Mouse (Mus musculus): ENCODE results near the gene Heatr1. TPM values are rescaled to one million over a fixed set of nuclear protein-coding genes. Genes with fewer than 3 reads are reported as not detected.
A peak's percentile ranks its signal among the peaks of the same experiment; 100 is the strongest.
"Not testable (repeated sequence)": the region's sequence is repeated elsewhere in the genome, so short reads cannot be mapped to it uniquely, and the experiment has no call there.

The Heatr1 gene
- polyA plus RNA-seq, 1 experiment, result 33.2 TPM

DNA sequence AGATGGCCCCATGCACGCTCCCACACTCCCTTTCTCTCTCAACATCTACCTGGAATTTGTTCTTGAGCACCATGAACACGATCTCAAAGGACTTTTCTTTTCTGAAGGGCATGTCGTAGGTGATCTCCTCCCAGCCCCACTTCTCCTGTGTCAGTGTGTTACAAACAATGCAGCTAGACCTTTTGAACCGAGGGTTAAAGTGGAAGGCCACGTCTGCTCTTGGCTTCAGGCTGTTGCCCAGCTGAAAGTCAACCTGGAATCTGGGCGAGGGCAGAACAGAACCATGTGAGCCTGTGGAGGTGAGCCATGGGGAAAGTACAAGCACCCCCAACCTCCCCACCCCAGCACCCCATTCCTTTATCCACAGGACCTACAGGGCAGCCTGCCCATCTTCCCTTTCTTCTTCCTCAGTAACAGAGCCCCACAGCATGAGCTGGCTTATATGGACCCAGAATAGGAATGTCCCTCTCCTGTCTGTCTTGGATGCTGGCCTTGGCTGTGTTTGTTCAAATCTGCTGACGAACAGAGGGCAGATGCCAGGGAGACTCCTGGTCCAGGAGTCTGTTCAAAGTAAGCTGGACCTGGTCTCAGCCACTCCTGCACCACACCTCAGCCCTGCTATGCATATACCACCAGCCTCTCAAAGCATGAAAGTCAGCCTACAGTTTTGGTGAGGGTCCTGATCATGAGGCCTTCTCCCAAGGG, 60.0 kb downstream of the Heatr1 start:
- no peak for TF ChIP-seq CTCF (IDR thresholded peaks at IDR 0.05; ENCODE audit: borderline replicate concordance, extremely low read depth, insufficient read depth, insufficient read length)
- TF ChIP-seq POLR2A (IDR thresholded peaks at IDR 0.05; ENCODE audit: borderline replicate concordance, extremely low read depth, insufficient read depth, insufficient read length, poor library complexity, severe bottlenecking), result no peak
- no peak for DNase-seq (ENCODE audit: low read depth)

DNA sequence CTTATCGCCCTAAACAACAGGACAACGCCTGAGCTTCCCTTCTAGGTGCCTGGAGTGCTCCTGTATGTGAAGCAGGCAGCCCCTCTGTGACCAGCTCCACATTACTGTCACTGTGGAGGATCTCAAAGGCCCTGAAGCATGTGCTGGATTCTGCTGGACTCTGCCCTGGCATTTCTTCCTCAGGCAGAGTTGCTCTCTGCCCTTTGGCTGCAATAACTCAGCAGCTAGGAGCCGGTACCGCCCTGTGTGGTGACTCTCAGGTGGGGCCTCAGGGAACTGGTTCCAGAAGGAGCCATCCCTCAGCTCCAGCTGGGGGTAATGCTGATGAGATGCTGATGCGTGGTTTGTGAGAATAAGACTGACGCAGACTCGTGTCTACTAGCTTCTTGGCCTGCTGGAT, 61.9 kb downstream of the Heatr1 start:
- no peak for DNase-seq (ENCODE audit: low read depth)
- TF ChIP-seq CTCF (IDR thresholded peaks at IDR 0.05; ENCODE audit: borderline replicate concordance, extremely low read depth, insufficient read depth, insufficient read length) (no peak), POLR2A (IDR thresholded peaks at IDR 0.05; ENCODE audit: borderline replicate concordance, extremely low read depth, insufficient read depth, insufficient read length, poor library complexity, severe bottlenecking) (no peak)

DNA sequence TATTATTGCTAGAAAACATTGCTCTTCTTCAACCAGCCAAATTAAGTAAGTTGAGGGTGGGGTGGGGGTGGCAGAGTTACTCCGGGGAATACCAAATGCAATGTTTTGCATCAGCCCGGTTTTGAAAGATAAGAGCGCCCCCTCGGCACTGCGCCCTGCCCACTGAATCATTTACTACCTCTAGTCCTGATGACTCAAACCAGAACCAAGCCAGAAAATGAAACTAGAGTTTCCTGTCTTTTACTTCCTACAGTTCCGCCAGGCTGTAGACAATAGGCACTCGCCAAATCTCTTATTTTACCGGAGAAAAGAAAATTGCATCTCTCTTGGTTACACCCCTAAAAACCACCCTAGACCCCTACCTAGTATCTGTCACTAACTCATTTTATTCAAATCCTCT, 65.6 kb downstream of the Heatr1 start:
- peak; percentile 57 for DNase-seq (ENCODE audit: low read depth)
- TF ChIP-seq CTCF (IDR thresholded peaks at IDR 0.05; ENCODE audit: borderline replicate concordance, extremely low read depth, insufficient read depth, insufficient read length) (0 out of 2 replicates have a peak, but pooled peaks have one; percentile 11), POLR2A (IDR thresholded peaks at IDR 0.05; ENCODE audit: borderline replicate concordance, extremely low read depth, insufficient read depth, insufficient read length, poor library complexity, severe bottlenecking) (no peak)

DNA sequence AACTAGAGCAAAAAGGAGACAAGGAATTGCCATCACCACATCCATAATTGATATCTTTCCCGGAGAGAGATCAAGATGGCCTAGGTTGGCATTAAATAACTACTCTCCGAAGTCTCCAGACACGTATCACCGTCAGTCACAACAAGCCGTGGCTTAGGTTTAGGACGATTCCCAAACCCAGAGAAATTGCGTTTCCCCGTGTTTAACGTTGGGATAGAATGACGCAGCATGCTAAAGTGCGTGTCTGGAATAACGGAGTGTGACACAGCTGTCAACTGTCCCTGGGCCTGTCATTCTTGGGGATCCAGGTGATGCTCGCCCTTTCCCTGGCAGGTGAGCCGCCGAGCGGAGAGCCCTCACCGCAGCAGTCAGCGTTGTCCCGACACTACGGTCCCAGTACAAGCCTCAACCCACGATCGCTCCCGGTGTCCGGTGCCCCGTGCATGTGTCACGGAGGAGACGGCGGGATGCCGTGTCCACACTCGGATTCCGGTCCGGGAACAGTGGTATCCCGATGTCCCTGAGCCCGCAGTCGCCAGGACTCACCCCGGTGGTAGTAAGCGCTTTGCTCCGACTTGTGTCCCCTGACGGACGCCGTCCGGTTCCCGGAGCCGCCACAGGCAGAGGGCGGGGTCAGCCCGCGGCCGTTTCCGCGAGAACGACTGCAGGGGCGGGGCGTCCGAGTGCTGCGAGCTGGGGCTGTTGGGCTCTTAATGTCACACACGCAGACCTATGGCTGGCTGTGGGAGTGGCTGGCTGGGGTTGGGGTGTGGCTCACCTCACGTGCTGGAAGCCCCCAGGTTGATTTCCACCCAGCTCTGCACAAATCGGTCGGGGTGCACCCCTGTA, 66.3 kb downstream of the Heatr1 start:
- TF ChIP-seq CTCF (IDR thresholded peaks at IDR 0.05; ENCODE audit: borderline replicate concordance, extremely low read depth, insufficient read depth, insufficient read length), result no peak
- TF ChIP-seq POLR2A (IDR thresholded peaks at IDR 0.05; ENCODE audit: borderline replicate concordance, extremely low read depth, insufficient read depth, insufficient read length, poor library complexity, severe bottlenecking), result 0 out of 2 replicates have a peak, but pooled peaks have one; percentile 10
- DNase-seq (ENCODE audit: low read depth), result peak; percentile 94

DNA sequence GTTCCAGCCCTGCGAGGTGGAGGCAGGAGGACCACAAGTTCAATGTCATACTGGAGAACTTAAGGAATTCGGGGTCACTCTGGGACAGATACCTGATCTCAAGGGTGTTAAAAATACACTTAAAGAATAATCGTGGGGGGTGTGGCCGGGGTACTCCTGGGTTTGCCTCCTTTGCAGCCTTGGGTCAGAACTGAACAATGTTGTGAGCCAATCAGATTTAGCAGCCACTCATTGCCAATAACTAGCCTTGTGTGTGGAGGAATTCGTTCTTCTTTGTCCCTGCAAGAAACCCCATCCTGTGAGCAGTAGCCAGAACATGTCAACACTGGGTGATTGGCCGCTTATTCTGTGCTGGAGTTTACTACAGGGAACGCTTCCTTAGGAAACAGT, 66.9 kb downstream of the Heatr1 start:
- TF ChIP-seq CTCF (IDR thresholded peaks at IDR 0.05; ENCODE audit: borderline replicate concordance, extremely low read depth, insufficient read depth, insufficient read length), result no peak
- no peak for TF ChIP-seq POLR2A (IDR thresholded peaks at IDR 0.05; ENCODE audit: borderline replicate concordance, extremely low read depth, insufficient read depth, insufficient read length, poor library complexity, severe bottlenecking)
- DNase-seq (ENCODE audit: low read depth), result peak; percentile 48

DNA sequence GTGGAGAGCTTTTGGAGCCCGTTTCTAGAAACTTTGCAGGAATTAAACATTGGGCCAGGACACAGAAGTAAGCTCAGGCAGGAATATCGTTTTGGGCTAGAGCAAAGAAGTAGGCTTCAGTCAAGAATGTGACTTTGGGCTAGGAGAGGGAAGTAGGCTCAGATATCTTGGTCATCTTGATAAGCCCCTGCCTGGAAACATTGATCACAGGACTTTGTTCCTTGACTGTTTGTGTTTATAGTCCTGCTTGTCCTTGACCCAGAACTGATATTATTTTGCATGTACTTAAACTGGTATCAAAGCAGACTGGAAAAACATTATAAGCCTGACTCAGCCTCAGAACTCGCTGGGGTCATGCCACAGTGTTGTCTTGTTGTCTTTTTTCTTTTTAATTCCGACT, 67.8 kb downstream of the Heatr1 start:
- TF ChIP-seq POLR2A (IDR thresholded peaks at IDR 0.05; ENCODE audit: borderline replicate concordance, extremely low read depth, insufficient read depth, insufficient read length, poor library complexity, severe bottlenecking) (no peak), CTCF (IDR thresholded peaks at IDR 0.05; ENCODE audit: borderline replicate concordance, extremely low read depth, insufficient read depth, insufficient read length) (no peak)
- DNase-seq (ENCODE audit: low read depth), result no peak

DNA sequence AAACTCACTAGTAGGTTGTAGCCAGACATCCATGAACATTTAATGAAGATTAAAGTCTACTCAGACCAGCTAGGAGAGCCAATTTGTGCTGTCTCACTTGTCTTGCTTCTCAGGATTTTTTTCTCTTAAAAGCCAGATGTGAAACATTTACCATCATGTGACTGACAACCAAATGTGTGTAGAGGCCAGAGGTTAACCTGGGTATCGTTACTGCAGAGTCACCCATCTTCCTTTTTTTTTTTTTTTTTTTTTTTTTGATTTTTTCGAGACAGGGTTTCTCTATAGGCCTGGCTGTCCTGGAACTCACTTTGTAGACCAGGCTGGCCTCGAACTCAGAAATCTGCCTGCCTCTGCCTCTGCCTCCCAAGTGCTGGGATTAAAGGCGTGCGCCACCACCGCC, 69.3 kb downstream of the Heatr1 start:
- not testable (repeated sequence) for DNase-seq (ENCODE audit: low read depth)

DNA sequence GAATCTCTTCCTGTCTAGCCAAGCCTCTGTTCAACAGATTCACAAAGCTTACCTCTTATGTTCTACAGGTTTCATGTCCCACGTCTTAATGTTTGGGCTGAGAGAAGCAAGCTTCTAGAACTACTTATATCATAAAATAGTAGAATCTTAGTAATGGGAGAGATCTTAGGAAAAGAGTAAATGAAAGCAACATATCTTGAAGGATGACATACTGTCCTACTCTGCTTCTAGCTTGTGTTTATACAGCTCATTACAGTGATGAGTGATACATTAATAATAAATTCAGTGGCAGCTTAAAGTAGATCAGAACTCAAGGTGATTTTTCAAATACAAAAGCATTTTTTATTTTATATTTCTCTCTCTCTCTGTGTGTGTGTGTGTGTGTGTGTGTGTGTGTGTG, 70.0 kb downstream of the Heatr1 start, which contains the start of gene Lgals8:
TSS of gene Lgals8 (minus strand) at position 101 of the 400 bp plus-strand sequence.
- TF ChIP-seq CTCF (IDR thresholded peaks at IDR 0.05; ENCODE audit: borderline replicate concordance, extremely low read depth, insufficient read depth, insufficient read length) (no peak), POLR2A (IDR thresholded peaks at IDR 0.05; ENCODE audit: borderline replicate concordance, extremely low read depth, insufficient read depth, insufficient read length, poor library complexity, severe bottlenecking) (no peak)
- no peak for DNase-seq (ENCODE audit: low read depth)

DNA sequence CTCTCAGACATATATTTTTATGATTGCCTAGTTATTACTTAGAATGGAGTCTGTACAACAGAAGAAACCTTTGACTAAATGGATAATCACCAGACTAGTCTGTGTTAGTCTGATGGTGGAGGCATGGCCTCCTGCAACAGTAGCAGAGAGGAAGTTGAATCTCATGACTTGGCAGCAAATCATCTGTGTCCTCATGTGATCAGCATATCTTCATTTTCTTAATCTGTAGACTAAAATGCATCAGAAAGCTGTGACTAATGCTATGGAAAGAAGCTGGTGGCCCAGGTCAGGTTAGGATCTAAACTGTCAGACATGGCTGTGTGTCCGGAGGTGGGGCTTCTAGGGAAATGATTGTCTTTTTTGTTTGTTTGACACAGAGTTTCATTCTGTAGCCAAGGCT, 73.7 kb downstream of the Heatr1 start:
- TF ChIP-seq POLR2A (IDR thresholded peaks at IDR 0.05; ENCODE audit: borderline replicate concordance, extremely low read depth, insufficient read depth, insufficient read length, poor library complexity, severe bottlenecking) (no peak), CTCF (IDR thresholded peaks at IDR 0.05; ENCODE audit: borderline replicate concordance, extremely low read depth, insufficient read depth, insufficient read length) (no peak)
- no peak for DNase-seq (ENCODE audit: low read depth)

DNA sequence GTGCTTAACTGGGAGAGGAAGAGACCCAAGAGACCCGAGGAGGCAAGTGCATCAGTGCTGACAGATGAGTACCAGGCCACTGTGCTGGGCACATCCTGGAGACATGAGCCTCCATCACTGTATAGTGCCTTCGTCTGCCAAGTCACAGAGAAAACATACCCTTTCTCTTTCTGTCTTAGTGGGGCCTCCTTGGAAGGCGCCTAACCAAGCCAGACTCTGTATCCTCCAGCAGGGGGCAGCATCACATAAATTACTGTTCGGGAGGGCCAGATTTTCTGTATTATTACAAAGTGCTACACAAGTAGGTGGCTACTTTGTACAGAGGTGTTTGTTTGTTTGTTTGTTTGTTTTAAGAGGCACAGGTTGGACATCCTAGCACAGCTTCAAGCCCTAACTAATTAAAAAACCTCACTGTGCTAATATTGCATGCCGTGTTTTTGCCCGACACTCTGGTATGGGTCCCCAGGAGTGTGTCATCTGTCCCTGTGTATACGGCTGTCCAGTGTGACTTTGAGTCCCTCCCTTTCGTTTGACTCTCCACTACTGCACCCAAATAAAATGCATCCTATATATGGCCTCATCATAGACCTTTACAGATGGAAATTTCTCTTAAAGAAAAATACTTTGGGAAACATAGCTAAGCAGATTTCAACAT, 79.0 kb downstream of the Heatr1 start:
- TF ChIP-seq POLR2A (IDR thresholded peaks at IDR 0.05; ENCODE audit: borderline replicate concordance, extremely low read depth, insufficient read depth, insufficient read length, poor library complexity, severe bottlenecking) (no peak), CTCF (IDR thresholded peaks at IDR 0.05; ENCODE audit: borderline replicate concordance, extremely low read depth, insufficient read depth, insufficient read length) (peak; percentile 82; the same call in 1 of the 2 replicates)
- peak; percentile 89 for DNase-seq (ENCODE audit: low read depth)

DNA sequence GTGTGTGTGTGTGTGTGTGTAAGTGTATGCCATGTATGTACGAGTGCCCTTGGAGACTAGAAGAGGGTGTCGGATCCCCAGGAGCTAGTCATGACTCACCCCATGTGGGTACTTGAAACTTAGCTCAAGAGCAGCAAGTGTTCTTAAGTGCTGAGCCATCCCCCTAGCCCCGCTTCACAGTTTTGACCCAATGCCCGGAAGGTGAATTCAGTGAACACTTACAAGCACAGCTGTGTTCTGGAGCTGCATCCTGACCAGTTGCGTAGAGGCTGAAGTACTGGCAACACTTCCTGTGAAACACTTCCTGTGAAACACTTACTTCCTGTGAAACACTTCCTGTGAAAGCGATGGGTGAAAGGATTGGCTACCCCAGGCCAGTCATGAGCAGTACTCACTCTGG, 80.4 kb downstream of the Heatr1 start:
- no peak for TF ChIP-seq CTCF (IDR thresholded peaks at IDR 0.05; ENCODE audit: borderline replicate concordance, extremely low read depth, insufficient read depth, insufficient read length)
- no peak for TF ChIP-seq POLR2A (IDR thresholded peaks at IDR 0.05; ENCODE audit: borderline replicate concordance, extremely low read depth, insufficient read depth, insufficient read length, poor library complexity, severe bottlenecking)
- no peak for DNase-seq (ENCODE audit: low read depth)

All from brain, embryonic 14.5 days (tissue).